Mouse (Mus musculus): ENCODE data around the gene Gm21773. TPM values are rescaled to one million over a fixed set of nuclear protein-coding genes. Genes with fewer than 3 reads are reported as not detected.

The Gm21773 gene
- polyA plus RNA-seq (2017; shearing (Covaris generic)): not detected

DNA sequence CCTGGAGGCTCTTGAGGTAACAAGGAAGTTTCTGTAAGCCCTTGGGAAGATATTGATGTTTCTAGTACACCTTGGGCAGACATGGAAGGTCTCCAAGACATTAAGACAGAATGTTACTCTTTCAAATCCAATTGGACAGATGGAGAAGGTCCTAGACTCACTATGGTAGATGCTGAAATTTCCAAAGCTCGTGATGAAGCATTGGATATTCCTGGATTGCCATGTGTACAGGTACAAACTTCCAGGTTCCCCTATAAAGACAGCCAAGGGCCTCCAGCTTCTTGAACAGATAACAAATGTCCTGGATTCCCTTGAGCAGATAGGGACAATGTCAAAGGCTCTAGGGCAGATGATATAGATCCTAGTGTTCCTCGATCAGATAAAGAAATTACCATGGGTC is at the start of gene Gm21773:
TSS of gene Gm21773 (minus strand) at position 101 of the 400 bp plus-strand sequence.

